Mouse (Mus musculus): ENCODE measurements around the gene Rimkla. TPM values are rescaled to one million over a fixed set of nuclear protein-coding genes. Genes with fewer than 3 reads are reported as not detected.

Gene Rimkla
- polyA plus RNA-seq, 1 experiment from 2014 or later, result 0.05 TPM

GRCm38 (mm10) chr4:119442539-119442938, 49.9 kb downstream of the Rimkla start:
- WGBS (ENCODE audit: insufficient replicate concordance), result 47% methylated on average over 6 of the region's 6 CpGs
- H3K9me3 ChIP-seq (replicated peaks), result no peaks in the 10 kb centered on the region
- no peaks in the 10 kb centered on the region for H3K36me3 ChIP-seq
- H3K4me1 ChIP-seq (replicated peaks), result peaks cover 15% of the 10 kb centered on the region
- ATAC-seq (ENCODE audit: low read depth) (no peak), DNase-seq (no peak)
- H3K27ac ChIP-seq, result no peak overlapping the region
- no peak overlapping the region for H3K4me2 ChIP-seq
- no peaks in the 10 kb centered on the region for H3K27me3 ChIP-seq
- H3K9ac ChIP-seq, result no peak overlapping the region
- H3K4me3 ChIP-seq (replicated peaks), result no peak overlapping the region

GRCm38 (mm10) chr4:119441836-119442235, 50.6 kb downstream of the Rimkla start:
- Histone ChIP-seq H3K27ac (no peak overlapping the region), H3K27me3 (no peaks in the 10 kb centered on the region), H3K9ac (no peak overlapping the region), H3K4me1 (replicated peaks) (peaks cover 15% of the 10 kb centered on the region), H3K4me3 (replicated peaks) (no peak overlapping the region), H3K4me2 (no peak overlapping the region), H3K36me3 (no peaks in the 10 kb centered on the region), H3K9me3 (replicated peaks) (no peaks in the 10 kb centered on the region)
- ATAC-seq (ENCODE audit: low read depth) (peak; percentile 67), DNase-seq (no peak)
- 76% methylated on average over 4 of the region's 4 CpGs for WGBS (ENCODE audit: insufficient replicate concordance)

- WGBS (ENCODE audit: insufficient replicate concordance), result 70% methylated on average over 2 of the region's 2 CpGs
- ATAC-seq (ENCODE audit: low read depth), result no peak
Observed at GRCm38 (mm10) chr4:119437936-119438335, 54.5 kb downstream of the Rimkla start.

GRCm38 (mm10) chr4:119430678-119431077, 61.8 kb downstream of the Rimkla start:
- ATAC-seq (ENCODE audit: low read depth), result peak; percentile 61; the same call in 1 of the 2 replicates
- Histone ChIP-seq H3K4me1 (replicated peaks) (peaks cover 8% of the 10 kb centered on the region), H3K27me3 (no peaks in the 10 kb centered on the region), H3K4me3 (replicated peaks) (0 out of 2 replicates have a peak overlapping the region, but pooled peaks have one; percentile 19), H3K9ac (no peak overlapping the region), H3K36me3 (no peaks in the 10 kb centered on the region), H3K27ac (no peak overlapping the region), H3K9me3 (replicated peaks) (no peaks in the 10 kb centered on the region), H3K4me2 (peak overlapping the region; percentile 37)
- DNase-seq, result peak; percentile 29
- 19% methylated on average over 5 of the region's 5 CpGs for WGBS (ENCODE audit: insufficient replicate concordance)

More at GRCm38 (mm10) chr4:119437936-119438335, 54.5 kb downstream of the Rimkla start:
- DNase-seq, result no peak
- Histone ChIP-seq H3K4me1 (replicated peaks) (peaks cover 7% of the 10 kb centered on the region; the same call in 1 of the 2 replicates), H3K4me2 (no peak overlapping the region), H3K27me3 (no peaks in the 10 kb centered on the region), H3K4me3 (replicated peaks) (no peak overlapping the region), H3K27ac (no peak overlapping the region), H3K36me3 (no peaks in the 10 kb centered on the region), H3K9ac (no peak overlapping the region), H3K9me3 (replicated peaks) (no peaks in the 10 kb centered on the region)

GRCm38 (mm10) chr4:119427680-119428079, 64.7 kb downstream of the Rimkla start:
- Histone ChIP-seq H3K9ac (no peak overlapping the region), H3K4me1 (replicated peaks) (peaks cover 38% of the 10 kb centered on the region), H3K4me2 (no peak overlapping the region), H3K4me3 (replicated peaks) (no peak overlapping the region), H3K27ac (no peak overlapping the region), H3K36me3 (no peaks in the 10 kb centered on the region), H3K9me3 (replicated peaks) (no peaks in the 10 kb centered on the region), H3K27me3 (no peaks in the 10 kb centered on the region; the same call in 1 of the 2 replicates)
- DNase-seq, result no peak
- no peak for ATAC-seq (ENCODE audit: low read depth)
- WGBS (ENCODE audit: insufficient replicate concordance), result 52% methylated on average over 2 of the region's 2 CpGs

- Histone ChIP-seq H3K4me1 (replicated peaks) (peaks cover 51% of the 10 kb centered on the region), H3K27ac (peak overlapping the region; percentile 50; the same call in 1 of the 2 replicates), H3K9ac (0 out of 2 replicates have a peak overlapping the region, but pooled peaks have one; percentile 3), H3K4me2 (peak overlapping the region; percentile 21; the same call in 1 of the 2 replicates), H3K4me3 (replicated peaks) (no peak overlapping the region), H3K36me3 (no peaks in the 10 kb centered on the region), H3K9me3 (replicated peaks) (no peaks in the 10 kb centered on the region), H3K27me3 (no peaks in the 10 kb centered on the region; the same call in 1 of the 2 replicates)
- 44% methylated on average over 2 of the region's 2 CpGs for WGBS (ENCODE audit: insufficient replicate concordance)
- no peak for DNase-seq
- ATAC-seq (ENCODE audit: low read depth), result no peak
Observed at GRCm38 (mm10) chr4:119425601-119426000, 66.8 kb downstream of the Rimkla start.

GRCm38 (mm10) chr4:119425077-119425476, 67.4 kb downstream of the Rimkla start:
- Histone ChIP-seq H3K9ac (0 out of 2 replicates have a peak overlapping the region, but pooled peaks have one; percentile 3), H3K4me1 (replicated peaks) (peaks cover 53% of the 10 kb centered on the region), H3K4me3 (replicated peaks) (no peak overlapping the region), H3K9me3 (replicated peaks) (no peaks in the 10 kb centered on the region), H3K4me2 (peak overlapping the region; percentile 21; the same call in 1 of the 2 replicates), H3K27me3 (no peaks in the 10 kb centered on the region; the same call in 1 of the 2 replicates), H3K27ac (peak overlapping the region; percentile 73), H3K36me3 (no peaks in the 10 kb centered on the region)
- DNase-seq (peak; percentile 31), ATAC-seq (ENCODE audit: low read depth) (peak; percentile 39; the same call in 1 of the 2 replicates)
- WGBS (ENCODE audit: insufficient replicate concordance), result 47% methylated on average over 2 of the region's 2 CpGs

GRCm38 (mm10) chr4:119422294-119422964, 70.0 kb downstream of the Rimkla start, which contains the start of the genes Ppcs and Zmynd12:
TSS of gene Ppcs (minus strand) at chr4:119422420.
TSS of gene Zmynd12 (plus strand) at chr4:119422814.
- H3K4me2 ChIP-seq, result peak within 1 kb of the TSS; percentile 88
- H3K4me3 ChIP-seq (replicated peaks), result peak within 1 kb of the TSS; percentile 73
- peak within 1 kb of the TSS; percentile 82 for H3K9ac ChIP-seq
- peak; percentile 91 for ATAC-seq (ENCODE audit: low read depth)
- WGBS (ENCODE audit: insufficient replicate concordance), result under 1% methylated on average over 52 of the region's 52 CpGs
- peak; percentile 82 for DNase-seq
- no peaks in the 10 kb centered on the region for H3K9me3 ChIP-seq (replicated peaks)
- H3K36me3 ChIP-seq, result no peaks in the 10 kb centered on the region
- H3K4me1 ChIP-seq (replicated peaks), result peaks cover 67% of the 10 kb centered on the region
- peak within 1 kb of the TSS; percentile 67 for H3K27ac ChIP-seq
- no peaks in the 10 kb centered on the region; the same call in 1 of the 2 replicates for H3K27me3 ChIP-seq

- peak; percentile 47 for ATAC-seq (ENCODE audit: low read depth)
- Histone ChIP-seq H3K9ac (peak overlapping the region; percentile 82), H3K9me3 (replicated peaks) (no peaks in the 10 kb centered on the region), H3K4me1 (replicated peaks) (peaks cover 72% of the 10 kb centered on the region), H3K4me3 (replicated peaks) (peak overlapping the region; percentile 73), H3K27me3 (no peaks in the 10 kb centered on the region; the same call in 1 of the 2 replicates), H3K36me3 (no peaks in the 10 kb centered on the region), H3K27ac (peak overlapping the region; percentile 67), H3K4me2 (peak overlapping the region; percentile 88)
- no peak for DNase-seq
- WGBS (ENCODE audit: insufficient replicate concordance), result under 1% methylated on average over 31 of the region's 31 CpGs
Observed at GRCm38 (mm10) chr4:119421921-119422293, 70.5 kb downstream of the Rimkla start.

- H3K4me3 ChIP-seq (replicated peaks), result peak overlapping the region; percentile 73
- ATAC-seq (ENCODE audit: low read depth) (no peak), DNase-seq (no peak)
- peak overlapping the region; percentile 88 for H3K4me2 ChIP-seq
- H3K27ac ChIP-seq, result no peak overlapping the region
- H3K9me3 ChIP-seq (replicated peaks), result no peaks in the 10 kb centered on the region
- 19% methylated on average over 3 of the region's 3 CpGs for WGBS (ENCODE audit: insufficient replicate concordance)
- peak overlapping the region; percentile 82 for H3K9ac ChIP-seq
- H3K27me3 ChIP-seq, result peaks cover 5% of the 10 kb centered on the region
- H3K36me3 ChIP-seq, result no peaks in the 10 kb centered on the region
- peaks cover 76% of the 10 kb centered on the region for H3K4me1 ChIP-seq (replicated peaks)
Observed at GRCm38 (mm10) chr4:119421191-119421590, 71.2 kb downstream of the Rimkla start.

- Histone ChIP-seq H3K27ac (peak overlapping the region; percentile 43; the same call in 1 of the 2 replicates), H3K9ac (0 out of 2 replicates have a peak overlapping the region, but pooled peaks have one; percentile 9), H3K9me3 (replicated peaks) (no peaks in the 10 kb centered on the region), H3K36me3 (no peaks in the 10 kb centered on the region), H3K4me1 (replicated peaks) (peaks cover 57% of the 10 kb centered on the region), H3K4me2 (peak overlapping the region; percentile 26), H3K27me3 (peaks cover 25% of the 10 kb centered on the region), H3K4me3 (replicated peaks) (no peak overlapping the region)
- 21% methylated on average over 3 of the region's 3 CpGs for whole genome bisulfite sequencing (ENCODE audit: insufficient replicate concordance)
- peak; percentile 49 for ATAC-seq (ENCODE audit: low read depth)
- no peak for DNase-seq
Observed at GRCm38 (mm10) chr4:119417894-119418293, 74.5 kb downstream of the Rimkla start.

Data from liver, embryonic 13.5 days (tissue).